Mouse (Mus musculus) olfactory bulb, adult 2 months (tissue): ENCODE results near the gene Angptl4.

ENCODE experiments used
- CTCF ChIP-seq: fragments of 200-500 bp; IDR thresholded peaks from 2 replicates; pipeline ENCODE4 v1.5.1; 2012; ENCODE audit warnings: low read depth, mild to moderate bottlenecking, low read length, moderate library complexity; ENCODE audit not compliant: insufficient read depth
- POLR2A ChIP-seq: fragments of 200-500 bp; IDR thresholded peaks from 2 replicates; pipeline ENCODE4 v1.6.1; 2012; ENCODE audit warnings: mild to moderate bottlenecking, low read depth, low read length, moderate library complexity; ENCODE audit not compliant: insufficient read depth

- TF ChIP-seq CTCF (no peak), POLR2A (no peak)
Measured at GRCm38 (mm10) chr17:33828892-33829291, 47.3 kb upstream of the Angptl4 start.
